Mouse (Mus musculus): ENCODE data around the gene Nid1. TPM values are rescaled to one million over a fixed set of nuclear protein-coding genes. Genes with fewer than 3 reads are reported as not detected.
"Not testable (repeated sequence)": the region's sequence is repeated elsewhere in the genome, so short reads cannot be mapped to it uniquely, and the experiment has no call there.

Gene Nid1
- polyA plus RNA-seq, 1 experiment from 2014 or later, result 0.01 TPM

- Histone ChIP-seq H3K36me3 (ENCODE audit: inconsistent target) (no peaks in the 10 kb centered on the region), H3K27ac (no peak overlapping the region), H3K4me3 (ENCODE audit: inconsistent target) (no peak overlapping the region), H3K79me2 (ENCODE audit: inconsistent target) (no peaks in the 10 kb centered on the region)
- 84% methylated on average over 4 of the region's 4 CpGs for WGBS (ENCODE audit: missing documents)
Measured at GRCm38 (mm10) chr13:13468513-13468912, 31.2 kb downstream of the Nid1 start.

DNA sequence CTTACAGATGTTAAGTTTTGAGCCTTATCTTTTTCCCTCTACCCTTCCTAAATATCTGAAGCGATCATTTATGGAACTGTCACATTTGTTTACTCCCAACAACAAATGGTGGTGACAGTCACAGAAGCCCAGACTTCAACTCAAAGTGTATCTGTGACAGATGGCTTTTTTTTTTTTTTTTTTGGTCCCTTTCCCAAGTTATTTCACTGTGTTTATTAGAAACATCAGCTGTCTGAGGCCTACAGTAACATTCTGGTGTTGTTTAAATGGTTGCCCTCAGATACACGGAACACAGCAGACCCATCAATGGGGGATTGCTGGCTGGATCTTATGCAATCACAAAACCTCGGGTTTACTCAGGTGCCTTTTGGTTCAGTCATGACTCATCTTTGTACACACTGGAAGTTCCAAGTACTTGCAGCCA is 34.0 kb downstream of the Nid1 start:
- WGBS (ENCODE audit: missing documents), result 77% methylated on average over 3 of the region's 3 CpGs
- H3K36me3 ChIP-seq (ENCODE audit: inconsistent target), result no peaks in the 10 kb centered on the region
- no peak overlapping the region for H3K27ac ChIP-seq
- H3K4me3 ChIP-seq (ENCODE audit: inconsistent target), result no peak overlapping the region
- H3K79me2 ChIP-seq (ENCODE audit: inconsistent target), result no peaks in the 10 kb centered on the region

GRCm38 (mm10) chr13:13474464-13474863 is 37.1 kb downstream of the Nid1 start:
- H3K36me3 ChIP-seq (ENCODE audit: inconsistent target); H3K79me2 ChIP-seq (ENCODE audit: inconsistent target); H3K27ac ChIP-seq; H3K4me3 ChIP-seq (ENCODE audit: inconsistent target): not testable (repeated sequence)
- whole genome bisulfite sequencing (ENCODE audit: missing documents), result 95% methylated on average over 2 of the region's 3 CpGs

GRCm38 (mm10) chr13:13474991-13475390 is 37.6 kb downstream of the Nid1 start:
- 80% methylated on average over 2 of the region's 2 CpGs for WGBS (ENCODE audit: missing documents)
- Histone ChIP-seq H3K4me3 (ENCODE audit: inconsistent target) (no peak overlapping the region), H3K79me2 (ENCODE audit: inconsistent target) (no peaks in the 10 kb centered on the region), H3K36me3 (ENCODE audit: inconsistent target) (no peaks in the 10 kb centered on the region), H3K27ac (no peak overlapping the region)

GRCm38 (mm10) chr13:13476568-13476967 is 39.2 kb downstream of the Nid1 start:
- Histone ChIP-seq H3K4me3 (ENCODE audit: inconsistent target) (no peak overlapping the region), H3K36me3 (ENCODE audit: inconsistent target) (no peaks in the 10 kb centered on the region), H3K27ac (no peak overlapping the region), H3K79me2 (ENCODE audit: inconsistent target) (no peaks in the 10 kb centered on the region)
- WGBS (ENCODE audit: missing documents), result 90% methylated on average over 2 of the region's 2 CpGs

- Histone ChIP-seq H3K27ac (no peak overlapping the region), H3K79me2 (ENCODE audit: inconsistent target) (no peaks in the 10 kb centered on the region), H3K36me3 (ENCODE audit: inconsistent target) (no peaks in the 10 kb centered on the region), H3K4me3 (ENCODE audit: inconsistent target) (no peak overlapping the region)
- 100% methylated on average over 2 of the region's 2 CpGs for WGBS (ENCODE audit: missing documents)
Measured at GRCm38 (mm10) chr13:13477046-13477445, 39.7 kb downstream of the Nid1 start.

DNA sequence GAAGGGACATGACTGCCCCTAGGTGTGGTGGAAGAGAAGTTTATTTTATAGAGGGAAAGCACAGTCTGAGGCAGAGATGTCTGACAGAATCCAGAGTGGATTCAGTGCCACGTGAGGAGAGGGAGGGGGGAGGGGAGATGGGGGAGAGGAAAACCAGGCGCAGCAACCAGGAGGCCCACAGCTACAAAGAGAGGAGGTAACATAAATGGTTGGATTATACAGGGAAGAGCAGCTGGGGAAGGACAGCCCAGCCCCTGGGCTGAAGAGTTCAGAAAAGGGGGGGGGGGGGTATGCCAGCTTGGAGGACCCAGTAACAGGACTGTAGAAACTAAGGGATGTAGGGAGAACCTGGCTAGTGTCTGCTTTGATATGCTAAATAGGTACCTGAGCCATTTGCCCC is 42.6 kb downstream of the Nid1 start:
- H3K36me3 ChIP-seq (ENCODE audit: inconsistent target), result no peaks in the 10 kb centered on the region
- H3K27ac ChIP-seq, result no peak overlapping the region
- H3K79me2 ChIP-seq (ENCODE audit: inconsistent target), result no peaks in the 10 kb centered on the region
- 57% methylated on average over 2 of the region's 2 CpGs for WGBS (ENCODE audit: missing documents)
- no peak overlapping the region for H3K4me3 ChIP-seq (ENCODE audit: inconsistent target)

- WGBS (ENCODE audit: missing documents), result 86% methylated on average over 5 of the region's 5 CpGs
- H3K4me3 ChIP-seq (ENCODE audit: inconsistent target), result no peak overlapping the region
- H3K79me2 ChIP-seq (ENCODE audit: inconsistent target), result no peaks in the 10 kb centered on the region
- H3K36me3 ChIP-seq (ENCODE audit: inconsistent target), result no peaks in the 10 kb centered on the region
- H3K27ac ChIP-seq, result no peak overlapping the region
Measured at GRCm38 (mm10) chr13:13481033-13481432, 43.7 kb downstream of the Nid1 start.

DNA sequence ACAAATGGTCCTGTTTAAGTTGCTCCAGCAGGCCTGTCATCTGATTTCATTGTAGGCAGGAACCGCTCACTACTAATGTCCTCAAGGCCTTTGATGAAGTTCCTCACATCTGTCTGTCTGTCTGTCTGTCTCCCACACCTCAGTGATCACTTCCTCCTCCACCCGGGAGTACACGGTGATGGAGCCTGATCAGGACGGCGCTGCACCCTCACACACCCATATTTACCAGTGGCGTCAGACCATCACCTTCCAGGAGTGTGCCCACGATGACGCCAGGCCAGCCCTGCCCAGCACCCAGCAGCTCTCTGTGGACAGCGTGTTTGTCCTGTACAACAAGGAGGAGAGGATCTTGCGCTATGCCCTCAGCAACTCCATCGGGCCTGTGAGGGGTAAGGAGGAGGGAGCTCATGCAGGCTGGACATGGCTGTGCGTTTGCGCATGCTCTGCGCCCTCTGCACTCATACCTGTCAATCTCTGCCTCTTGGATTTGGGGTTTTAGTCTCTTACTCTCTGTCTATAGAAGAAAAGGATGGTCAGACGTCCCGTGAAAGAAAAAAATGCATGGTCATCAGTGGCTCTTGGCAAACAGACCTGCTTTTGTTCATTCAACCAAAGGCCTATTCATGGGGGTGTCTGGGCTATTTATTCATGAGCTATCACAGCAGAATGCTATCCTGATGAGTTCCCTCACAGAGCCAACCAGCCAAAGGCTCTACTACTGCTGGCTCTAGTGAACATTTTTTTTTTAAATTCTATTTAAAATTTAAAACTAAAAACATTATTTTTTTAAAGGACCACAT is 44.7 kb downstream of the Nid1 start:
- no peak overlapping the region for H3K27ac ChIP-seq
- no peak overlapping the region for H3K4me3 ChIP-seq (ENCODE audit: inconsistent target)
- WGBS (ENCODE audit: missing documents), result 92% methylated on average over 16 of the region's 16 CpGs
- H3K79me2 ChIP-seq (ENCODE audit: inconsistent target), result no peaks in the 10 kb centered on the region
- no peaks in the 10 kb centered on the region for H3K36me3 ChIP-seq (ENCODE audit: inconsistent target)

DNA sequence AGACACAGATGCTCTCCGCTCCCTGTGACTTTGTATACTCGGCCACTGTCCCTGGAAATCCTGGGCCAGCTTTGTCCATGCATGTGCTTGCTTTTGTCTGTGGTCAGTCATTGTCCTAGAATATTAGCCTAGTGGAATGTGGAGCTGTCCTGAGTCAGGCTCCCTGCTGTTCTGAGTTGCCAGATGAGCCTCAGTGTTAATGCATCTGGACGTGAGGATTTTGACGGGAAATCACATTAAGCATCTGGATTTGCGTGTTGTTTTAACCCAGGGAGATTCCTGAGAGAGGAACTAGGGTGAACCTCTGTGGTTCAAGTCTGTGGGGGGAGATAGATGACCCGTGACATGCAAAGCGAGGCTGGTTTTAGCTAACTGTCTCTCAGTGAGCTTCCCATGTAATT is 47.0 kb downstream of the Nid1 start:
- no peak overlapping the region for H3K4me3 ChIP-seq (ENCODE audit: inconsistent target)
- H3K27ac ChIP-seq, result no peak overlapping the region
- WGBS (ENCODE audit: missing documents), result 86% methylated on average over 7 of the region's 7 CpGs
- H3K79me2 ChIP-seq (ENCODE audit: inconsistent target), result no peaks in the 10 kb centered on the region
- H3K36me3 ChIP-seq (ENCODE audit: inconsistent target), result no peaks in the 10 kb centered on the region

GRCm38 (mm10) chr13:13484883-13485282 is 47.5 kb downstream of the Nid1 start:
- WGBS (ENCODE audit: missing documents), result 90% methylated on average over 2 of the region's 2 CpGs
- H3K4me3 ChIP-seq (ENCODE audit: inconsistent target), result no peak overlapping the region
- H3K36me3 ChIP-seq (ENCODE audit: inconsistent target), result no peaks in the 10 kb centered on the region
- H3K79me2 ChIP-seq (ENCODE audit: inconsistent target), result no peaks in the 10 kb centered on the region
- H3K27ac ChIP-seq, result no peak overlapping the region

- H3K27ac ChIP-seq, result no peak overlapping the region
- H3K79me2 ChIP-seq (ENCODE audit: inconsistent target), result no peaks in the 10 kb centered on the region
- WGBS (ENCODE audit: missing documents), result 94% methylated on average over 4 of the region's 4 CpGs
- no peak overlapping the region for H3K4me3 ChIP-seq (ENCODE audit: inconsistent target)
- H3K36me3 ChIP-seq (ENCODE audit: inconsistent target), result no peaks in the 10 kb centered on the region
Measured at GRCm38 (mm10) chr13:13485682-13486081, 48.3 kb downstream of the Nid1 start.

GRCm38 (mm10) chr13:13487851-13488250 is 50.5 kb downstream of the Nid1 start:
- no peak overlapping the region for H3K27ac ChIP-seq
- 86% methylated on average over 1 of the region's 1 CpGs for WGBS (ENCODE audit: missing documents)
- H3K36me3 ChIP-seq (ENCODE audit: inconsistent target), result no peaks in the 10 kb centered on the region
- no peaks in the 10 kb centered on the region for H3K79me2 ChIP-seq (ENCODE audit: inconsistent target)
- no peak overlapping the region for H3K4me3 ChIP-seq (ENCODE audit: inconsistent target)

GRCm38 (mm10) chr13:13489861-13490260 is 52.5 kb downstream of the Nid1 start:
- H3K36me3 ChIP-seq (ENCODE audit: inconsistent target), result no peaks in the 10 kb centered on the region
- no peak overlapping the region for H3K27ac ChIP-seq
- H3K4me3 ChIP-seq (ENCODE audit: inconsistent target), result no peak overlapping the region
- no peaks in the 10 kb centered on the region for H3K79me2 ChIP-seq (ENCODE audit: inconsistent target)
- WGBS (ENCODE audit: missing documents), result 97% methylated on average over 5 of the region's 5 CpGs

GRCm38 (mm10) chr13:13492151-13492550 is 54.8 kb downstream of the Nid1 start:
- whole genome bisulfite sequencing (ENCODE audit: missing documents), result 93% methylated on average over 2 of the region's 2 CpGs

GRCm38 (mm10) chr13:13493517-13493916 is 56.2 kb downstream of the Nid1 start:
- no peaks in the 10 kb centered on the region for H3K36me3 ChIP-seq (ENCODE audit: inconsistent target)
- H3K4me3 ChIP-seq (ENCODE audit: inconsistent target), result no peak overlapping the region
- no peak overlapping the region for H3K27ac ChIP-seq
- no peaks in the 10 kb centered on the region for H3K79me2 ChIP-seq (ENCODE audit: inconsistent target)
- 84% methylated on average over 3 of the region's 3 CpGs for WGBS (ENCODE audit: missing documents)

More at GRCm38 (mm10) chr13:13492151-13492550, 54.8 kb downstream of the Nid1 start:
- Histone ChIP-seq H3K79me2 (ENCODE audit: inconsistent target) (no peaks in the 10 kb centered on the region), H3K36me3 (ENCODE audit: inconsistent target) (no peaks in the 10 kb centered on the region), H3K4me3 (ENCODE audit: inconsistent target) (no peak overlapping the region), H3K27ac (no peak overlapping the region)

All from macrophage (primary cell).